Mouse (Mus musculus) neural tube, embryonic 12.5 days (tissue): ENCODE results near the gene Rab27a. TPM values are rescaled to one million over a fixed set of nuclear protein-coding genes. Genes with fewer than 3 reads are reported as not detected.
"Not testable (repeated sequence)": the region's sequence is repeated elsewhere in the genome, so short reads cannot be mapped to it uniquely, and the experiment has no call there.

Source experiments
- ATAC-seq: fragments of 200-750 bp; cut with Nextera tagmentation; 2 replicates; pipeline ENCODE4 v1.8.0; 2017; ENCODE audit warnings: low read depth, mild to moderate bottlenecking, moderate TSS enrichment, moderate library complexity; ENCODE audit not compliant: low FRiP score
- H3K27ac ChIP-seq: fragments of 300-500 bp; sonication (generic); 2 replicates; pipeline ENCODE4 v1.5.1; 2016
- H3K27me3 ChIP-seq: fragments of 300-500 bp; sonication (generic); replicated peaks from 2 replicates; pipeline ENCODE4 v1.6.1; 2016; ENCODE audit warnings: mild to moderate bottlenecking
- H3K36me3 ChIP-seq: fragments of 300-500 bp; sonication (generic); 2 replicates; pipeline ENCODE4 v1.6.1; 2016; ENCODE audit warnings: mild to moderate bottlenecking
- H3K4me1 ChIP-seq: fragments of 300-500 bp; sonication (generic); 2 replicates; pipeline ENCODE4 v1.6.1; 2016
- H3K4me2 ChIP-seq: fragments of 300-500 bp; sonication (generic); replicated peaks from 2 replicates; pipeline ENCODE4 v1.6.1; 2016; ENCODE audit warnings: mild to moderate bottlenecking
- H3K4me3 ChIP-seq: fragments of 300-500 bp; sonication (generic); 2 replicates; pipeline ENCODE4 v1.5.1; 2016
- H3K9ac ChIP-seq: fragments of 300-500 bp; sonication (generic); 2 replicates; pipeline ENCODE4 v1.6.1; 2016; ENCODE audit warnings: mild to moderate bottlenecking
- H3K9me3 ChIP-seq: fragments of 300-500 bp; sonication (generic); 2 replicates; pipeline ENCODE4 v1.6.1; 2016; ENCODE audit warnings: mild to moderate bottlenecking
- WGBS: fragments of 180-500 bp; shearing (Covaris S2); methylation state at CpG from one replicate; pipeline ENCODE4 v1.1.7; 2016; 5-methylcytosine and 5-hydroxymethylcytosine counted together
- polyA plus RNA-seq: library from polyadenylated mRNA; unstranded; fragments of >200 nt; fragmentation: Nextera tagmentation; extraction: Ambion mirVana; gene quantifications from 2 replicates; pipeline ENCODE4 v1.2.1, GENCODE M21; 2016

Gene Rab27a
- polyA plus RNA-seq, 1 experiment from 2014 or later = 1.2 TPM

DNA sequence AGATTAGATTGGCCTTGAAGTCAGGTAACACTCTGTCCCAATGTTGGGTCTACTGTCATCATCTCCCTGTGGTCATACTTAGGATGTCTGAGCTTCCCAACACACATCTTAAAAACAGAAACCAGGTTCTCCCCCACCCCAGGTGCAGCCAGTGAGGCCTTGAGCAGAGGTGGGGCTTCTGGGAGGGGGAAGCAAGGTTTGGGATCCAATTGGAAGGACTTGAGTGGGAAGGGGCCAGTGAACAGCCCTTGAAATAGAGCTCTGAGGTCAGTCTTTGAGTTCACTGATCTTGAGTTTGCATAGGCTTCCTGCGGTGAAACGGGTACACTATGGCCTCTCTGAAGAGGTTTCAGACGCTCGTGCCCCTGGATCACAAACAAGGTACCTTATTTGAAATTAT lies 57.5 kb downstream of the Rab27a start, which contains the start of gene Gm20509:
Gm20509 (plus strand) TSS at position 290 of the 400 bp plus-strand sequence.
- 89% methylated on average over 4 of the region's 4 CpGs for WGBS
- no peak for ATAC-seq
- Histone ChIP-seq H3K36me3 (no peaks in the 10 kb centered on the region), H3K9ac (peak within 1 kb of the TSS; percentile 66), H3K9me3 (no peaks in the 10 kb centered on the region), H3K27ac (no peak within 1 kb of the TSS), H3K27me3 (peaks cover 36% of the 10 kb centered on the region), H3K4me2 (peak within 1 kb of the TSS; percentile 90), H3K4me3 (peak within 1 kb of the TSS; percentile 46), H3K4me1 (peaks cover 11% of the 10 kb centered on the region; the same call in 1 of the 2 replicates)

DNA sequence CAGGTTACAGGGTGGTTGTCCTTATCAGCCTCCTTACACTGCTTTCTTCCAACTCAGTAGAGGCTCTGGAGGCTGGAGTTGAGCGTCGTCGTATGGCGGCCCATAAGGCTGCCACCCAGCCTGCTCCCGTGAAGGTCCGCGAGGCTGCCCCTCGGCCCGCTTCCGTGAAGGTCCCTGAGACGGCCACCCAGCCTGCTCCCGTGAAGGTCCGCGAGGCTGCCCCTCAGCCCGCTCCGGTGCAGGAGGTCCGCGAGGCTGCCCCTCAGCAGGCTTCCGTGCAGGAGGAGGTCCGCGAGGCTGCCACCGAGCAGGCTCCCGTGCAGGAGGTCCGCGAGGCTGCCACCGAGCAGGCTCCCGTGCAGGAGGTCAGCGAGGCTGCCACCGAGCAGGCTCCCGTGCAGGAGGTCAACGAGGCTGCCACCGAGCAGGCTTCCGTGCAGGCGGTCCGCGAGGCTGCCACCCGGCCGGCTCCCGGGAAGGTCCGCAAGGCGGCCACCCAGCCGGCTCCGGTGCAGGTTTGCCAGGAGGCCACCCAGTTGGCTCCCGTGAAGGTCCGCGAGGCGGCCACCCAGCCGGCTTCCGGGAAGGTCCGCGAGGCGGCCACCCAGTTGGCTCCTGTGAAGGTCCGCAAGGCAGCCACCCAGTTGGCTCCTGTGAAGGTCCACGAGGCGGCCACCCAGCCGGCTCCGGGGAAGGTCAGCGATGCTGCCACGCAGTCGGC lies 58.7 kb downstream of the Rab27a start:
- Histone ChIP-seq H3K4me3 (peak overlapping the region; percentile 46), H3K27ac (no peak overlapping the region), H3K9ac (peak overlapping the region; percentile 66), H3K36me3 (no peaks in the 10 kb centered on the region), H3K4me2 (peak overlapping the region; percentile 90), H3K9me3 (no peaks in the 10 kb centered on the region), H3K27me3 (peaks cover 36% of the 10 kb centered on the region), H3K4me1 (peaks cover 11% of the 10 kb centered on the region; the same call in 1 of the 2 replicates)
- WGBS = 7% methylated on average over 60 of the region's 60 CpGs
- ATAC-seq = peak; percentile 56

DNA sequence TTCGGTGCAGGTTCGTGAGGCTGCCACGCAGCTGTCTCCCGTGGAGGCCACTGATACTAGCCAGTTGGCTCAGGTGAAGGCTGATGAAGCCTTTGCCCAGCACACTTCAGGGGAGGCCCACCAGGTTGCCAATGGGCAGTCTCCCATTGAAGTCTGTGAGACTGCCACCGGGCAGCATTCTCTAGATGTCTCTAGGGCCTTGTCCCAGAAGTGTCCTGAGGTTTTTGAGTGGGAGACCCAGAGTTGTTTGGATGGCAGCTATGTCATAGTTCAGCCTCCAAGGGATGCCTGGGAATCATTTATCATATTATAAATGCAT lies 59.2 kb downstream of the Rab27a start:
- ATAC-seq = 0 out of 2 replicates have a peak, but pooled peaks have one; percentile 21

DNA sequence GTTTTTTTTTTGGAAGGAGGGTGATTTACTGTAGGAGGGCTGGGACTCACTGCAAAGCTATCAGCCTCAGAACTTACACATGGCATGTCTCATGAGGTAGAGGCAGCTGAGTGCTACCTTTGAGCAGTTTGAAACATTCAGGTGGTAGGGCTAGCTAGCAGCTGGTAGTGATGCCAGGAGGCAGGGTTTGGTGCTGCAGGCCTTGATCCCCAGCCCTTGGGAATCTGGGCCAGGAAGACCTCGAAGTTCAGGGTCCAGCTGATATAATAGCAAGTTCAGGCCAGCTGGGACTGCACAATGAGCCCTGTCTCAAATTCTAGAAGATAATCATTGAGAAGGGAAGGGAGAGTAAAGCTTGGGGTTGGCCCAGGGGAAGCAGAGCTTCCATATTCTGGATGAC lies 60.5 kb downstream of the Rab27a start:
- no peak overlapping the region for H3K27ac ChIP-seq
- H3K36me3 ChIP-seq = no peaks in the 10 kb centered on the region
- no peaks in the 10 kb centered on the region for H3K9me3 ChIP-seq
- H3K9ac ChIP-seq = no peak overlapping the region
- no peak for ATAC-seq
- no peak overlapping the region for H3K4me3 ChIP-seq
- H3K4me1 ChIP-seq = peaks cover 11% of the 10 kb centered on the region; the same call in 1 of the 2 replicates
- WGBS = 74% methylated on average over 1 of the region's 1 CpGs
- peaks cover 36% of the 10 kb centered on the region for H3K27me3 ChIP-seq
- no peak overlapping the region for H3K4me2 ChIP-seq

More for the DNA sequence above, 59.2 kb downstream of the Rab27a start:
- peaks cover 36% of the 10 kb centered on the region for H3K27me3 ChIP-seq
- H3K27ac ChIP-seq = no peak overlapping the region
- H3K4me1 ChIP-seq = peaks cover 11% of the 10 kb centered on the region; the same call in 1 of the 2 replicates
- H3K36me3 ChIP-seq = no peaks in the 10 kb centered on the region
- peak overlapping the region; percentile 90 for H3K4me2 ChIP-seq
- peak overlapping the region; percentile 46 for H3K4me3 ChIP-seq
- 49% methylated on average over 5 of the region's 5 CpGs for WGBS
- H3K9ac ChIP-seq = peak overlapping the region; percentile 66
- no peaks in the 10 kb centered on the region for H3K9me3 ChIP-seq

DNA sequence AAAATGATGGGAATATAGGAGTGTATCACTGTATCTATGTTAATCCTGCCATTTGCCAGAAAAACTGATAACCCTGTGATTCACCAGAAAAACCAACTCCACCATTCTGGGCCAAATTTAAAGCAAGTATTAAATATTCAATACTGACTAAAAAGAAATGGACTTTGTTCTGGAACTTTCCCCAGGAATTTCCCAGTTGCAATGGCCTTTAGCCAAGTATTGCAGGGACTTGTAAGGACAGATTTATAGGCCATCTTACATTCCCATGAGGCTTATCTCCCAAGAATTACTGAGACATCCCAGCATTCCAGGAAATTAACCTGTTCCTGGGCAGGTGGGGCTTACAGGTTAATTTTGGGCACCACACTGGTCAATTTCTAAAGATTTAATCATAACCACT lies 61.1 kb downstream of the Rab27a start:
- Histone ChIP-seq H3K9me3 (no peaks in the 10 kb centered on the region), H3K4me2 (no peak overlapping the region), H3K36me3 (no peaks in the 10 kb centered on the region), H3K9ac (no peak overlapping the region), H3K27ac (no peak overlapping the region), H3K27me3 (peaks cover 36% of the 10 kb centered on the region), H3K4me1 (peaks cover 11% of the 10 kb centered on the region; the same call in 1 of the 2 replicates), H3K4me3 (no peak overlapping the region)
- no peak for ATAC-seq

DNA sequence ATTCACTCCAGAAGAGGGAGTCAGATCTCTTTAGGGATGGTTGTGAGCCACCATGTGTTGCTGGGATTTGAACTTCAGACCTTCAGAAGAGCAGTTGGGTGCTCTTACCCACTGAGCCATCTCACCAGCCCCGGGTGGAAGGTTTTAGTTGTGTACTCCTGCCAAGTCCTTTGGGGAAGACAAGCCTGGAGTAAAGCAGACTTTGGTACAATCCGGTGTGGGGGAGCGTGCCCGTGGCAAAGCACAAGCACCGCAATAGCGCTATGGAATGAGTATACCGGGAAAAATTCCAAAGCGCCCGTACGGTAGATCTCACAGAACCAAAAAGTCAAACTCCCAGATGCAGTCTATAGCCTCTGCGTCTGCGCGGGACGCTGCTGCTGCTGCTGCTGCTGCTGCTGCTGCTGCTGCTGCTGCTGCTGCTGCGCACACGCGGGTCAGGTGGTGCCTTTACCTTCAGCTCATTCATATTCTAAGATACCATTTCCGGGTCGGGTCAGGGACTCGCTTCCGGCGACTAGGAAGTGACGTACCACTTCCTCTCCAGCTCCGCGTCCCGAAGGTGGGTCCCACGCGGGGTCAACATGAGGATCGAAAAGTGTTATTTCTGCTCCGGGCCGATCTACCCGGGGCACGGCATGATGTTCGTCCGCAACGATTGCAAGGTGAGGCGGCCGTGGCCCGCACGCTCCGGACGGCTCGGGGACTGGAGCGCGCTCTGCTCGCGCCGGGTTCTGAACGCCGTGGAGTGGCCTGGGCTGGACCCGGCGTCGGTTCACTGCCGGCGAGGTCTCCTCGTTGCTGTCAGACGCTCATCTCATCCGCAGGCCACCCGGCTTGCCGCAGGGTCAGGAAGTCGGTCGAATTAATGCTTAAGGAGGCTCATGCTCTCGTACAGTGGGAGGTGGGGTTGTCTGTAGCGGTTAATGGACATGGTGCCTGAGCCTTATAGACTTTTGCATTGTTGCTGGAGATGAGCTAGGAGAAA lies 68.6 kb downstream of the Rab27a start, which contains the start of gene Rsl24d1:
Rsl24d1 (plus strand) TSS at position 508 of the 988 bp plus-strand sequence.
- under 1% methylated on average over 64 of the region's 64 CpGs for WGBS

DNA sequence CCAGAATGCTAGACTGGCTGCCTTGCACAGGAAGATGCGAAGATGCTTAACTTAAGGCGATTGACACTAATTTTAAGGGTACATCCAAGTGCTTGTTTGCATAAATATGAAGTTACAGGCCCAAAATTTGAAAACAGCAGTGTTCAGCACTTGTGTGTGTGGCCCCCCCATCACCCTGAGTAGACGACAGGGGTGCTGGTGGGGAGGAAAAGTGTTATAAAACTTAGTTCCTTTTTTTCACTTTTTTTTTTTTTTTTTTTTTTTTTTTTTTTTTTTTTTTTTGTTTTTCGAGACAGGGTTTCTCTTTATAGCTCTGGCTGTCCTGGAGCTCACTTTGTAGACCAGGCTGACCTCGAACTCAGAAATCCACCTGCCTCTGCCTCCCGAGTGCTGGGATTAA lies 72.0 kb downstream of the Rab27a start:
- H3K27ac ChIP-seq, ATAC-seq, H3K27me3 ChIP-seq, H3K4me1 ChIP-seq, H3K9me3 ChIP-seq, H3K4me3 ChIP-seq, H3K9ac ChIP-seq, H3K4me2 ChIP-seq: not testable (repeated sequence)
- 89% methylated on average over 6 of the region's 6 CpGs for WGBS
- peaks cover 48% of the 10 kb centered on the region for H3K36me3 ChIP-seq

More for the DNA sequence above, 68.6 kb downstream of the Rab27a start, which contains the start of gene Rsl24d1:
- Histone ChIP-seq H3K4me3 (peak within 1 kb of the TSS; percentile 92), H3K4me2 (peak within 1 kb of the TSS; percentile 85), H3K27ac (no peak within 1 kb of the TSS), H3K4me1 (peaks cover 9% of the 10 kb centered on the region), H3K36me3 (peaks cover 24% of the 10 kb centered on the region), H3K27me3 (no peaks in the 10 kb centered on the region), H3K9me3 (no peaks in the 10 kb centered on the region), H3K9ac (peak within 1 kb of the TSS; percentile 78)
- peak; percentile 97 for ATAC-seq

DNA sequence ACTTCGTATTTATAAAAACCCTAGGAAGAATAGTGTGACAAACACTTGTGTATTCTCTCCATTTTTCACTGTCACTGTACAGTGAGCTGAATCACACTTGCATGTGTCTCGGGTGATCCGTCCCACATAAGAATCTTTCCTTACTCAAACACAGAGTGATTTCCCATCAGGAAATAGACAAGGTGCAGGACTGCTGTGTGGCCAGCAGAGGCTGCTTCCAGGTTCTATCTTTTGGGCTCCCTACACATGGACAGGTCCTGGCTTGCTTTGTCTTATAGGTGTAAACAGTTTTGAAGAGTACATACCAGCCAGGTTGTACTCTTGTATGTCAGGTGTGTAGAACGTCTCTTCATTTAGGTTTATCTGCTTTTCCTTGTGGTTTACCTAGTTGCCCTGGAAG lies 73.4 kb downstream of the Rab27a start:
- H3K4me3 ChIP-seq = no peak overlapping the region
- 91% methylated on average over 4 of the region's 4 CpGs for WGBS
- ATAC-seq = no peak
- H3K27ac ChIP-seq = no peak overlapping the region
- H3K27me3 ChIP-seq = no peaks in the 10 kb centered on the region
- peaks cover 52% of the 10 kb centered on the region for H3K36me3 ChIP-seq
- H3K9me3 ChIP-seq = no peaks in the 10 kb centered on the region
- peaks cover 9% of the 10 kb centered on the region for H3K4me1 ChIP-seq
- no peak overlapping the region for H3K9ac ChIP-seq
- no peak overlapping the region for H3K4me2 ChIP-seq

DNA sequence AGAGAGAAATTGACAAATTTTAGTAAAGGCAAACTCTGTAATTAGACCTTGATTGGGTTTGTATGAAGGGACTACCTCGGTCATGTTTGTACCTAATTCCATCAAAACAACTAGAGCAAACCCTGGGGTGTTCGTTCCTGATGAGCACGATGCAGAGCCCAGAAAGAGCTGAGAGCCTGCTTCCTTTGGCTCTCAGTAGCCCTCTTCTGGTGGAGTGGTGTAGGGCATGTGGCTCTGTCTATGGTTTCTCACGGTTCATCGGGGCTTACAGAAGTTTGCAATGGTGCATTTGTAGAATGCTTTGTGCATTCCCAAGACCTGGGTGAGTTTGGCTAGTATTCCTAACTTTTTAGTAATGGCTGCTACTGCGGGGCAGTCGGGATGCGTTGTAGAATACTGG lies 77.1 kb downstream of the Rab27a start:
- Histone ChIP-seq H3K4me2 (no peak overlapping the region), H3K4me3 (no peak overlapping the region), H3K36me3 (peaks cover 74% of the 10 kb centered on the region), H3K9ac (no peak overlapping the region), H3K27ac (no peak overlapping the region), H3K27me3 (no peaks in the 10 kb centered on the region), H3K4me1 (no peaks in the 10 kb centered on the region), H3K9me3 (no peaks in the 10 kb centered on the region)
- no peak for ATAC-seq
- WGBS = 83% methylated on average over 8 of the region's 8 CpGs

DNA sequence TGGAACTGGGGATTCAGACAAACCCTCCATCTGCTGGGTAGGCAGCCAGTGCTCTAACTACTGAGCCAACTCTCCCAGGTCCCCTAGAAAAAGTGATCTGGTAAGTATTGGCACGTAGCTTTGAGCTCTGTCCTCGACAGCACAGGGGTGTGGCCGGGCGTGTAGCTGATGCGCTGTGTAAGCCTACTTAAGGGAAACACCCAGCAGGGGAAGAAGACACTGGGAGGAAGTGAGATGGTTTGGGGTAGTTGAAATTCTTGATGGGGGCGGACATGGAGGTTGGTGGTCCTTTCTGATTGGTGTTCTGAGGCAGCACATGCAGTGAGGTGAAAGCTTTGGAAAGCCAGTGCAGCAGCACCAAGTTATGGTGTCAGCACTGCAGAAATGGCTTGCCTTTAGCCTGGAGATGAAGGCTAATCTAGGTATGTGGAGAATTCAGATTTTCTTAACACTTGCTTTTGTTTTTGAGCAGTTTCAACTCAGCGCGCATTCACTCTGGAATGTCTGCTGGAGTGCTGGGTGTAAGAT lies 80.5 kb downstream of the Rab27a start:
- Histone ChIP-seq H3K9me3 (no peaks in the 10 kb centered on the region), H3K27ac (no peak overlapping the region), H3K36me3 (peaks cover 81% of the 10 kb centered on the region), H3K4me3 (no peak overlapping the region), H3K4me1 (no peaks in the 10 kb centered on the region), H3K9ac (no peak overlapping the region), H3K4me2 (no peak overlapping the region), H3K27me3 (no peaks in the 10 kb centered on the region)
- 91% methylated on average over 8 of the region's 8 CpGs for WGBS
- ATAC-seq = no peak

DNA sequence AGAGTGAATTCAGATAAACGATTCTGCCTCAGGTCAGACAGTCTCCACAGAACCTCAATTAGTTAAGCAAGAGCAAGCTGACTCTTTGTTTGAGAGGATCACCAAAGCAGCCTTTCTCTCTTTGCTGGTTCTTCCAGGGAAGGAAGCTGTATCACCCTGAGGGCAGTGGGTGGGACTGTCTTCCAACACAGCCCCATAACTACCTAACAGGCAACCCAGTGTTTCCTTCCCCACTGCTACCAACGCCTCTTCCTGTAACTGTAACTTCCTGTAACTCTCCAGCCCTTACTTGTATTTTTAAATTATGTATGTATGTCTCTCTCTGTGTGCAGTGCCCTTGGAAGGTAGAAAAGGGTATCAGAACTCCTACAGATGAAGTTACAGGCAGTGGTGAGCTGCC lies 82.8 kb downstream of the Rab27a start:
- H3K36me3 ChIP-seq = peaks cover 61% of the 10 kb centered on the region
- H3K4me2 ChIP-seq = no peak overlapping the region
- no peak overlapping the region for H3K4me3 ChIP-seq
- no peaks in the 10 kb centered on the region for H3K4me1 ChIP-seq
- no peak overlapping the region for H3K27ac ChIP-seq
- 83% methylated on average over 2 of the region's 2 CpGs for WGBS
- no peak overlapping the region for H3K9ac ChIP-seq
- H3K9me3 ChIP-seq = no peaks in the 10 kb centered on the region
- no peak for ATAC-seq
- H3K27me3 ChIP-seq = no peaks in the 10 kb centered on the region

DNA sequence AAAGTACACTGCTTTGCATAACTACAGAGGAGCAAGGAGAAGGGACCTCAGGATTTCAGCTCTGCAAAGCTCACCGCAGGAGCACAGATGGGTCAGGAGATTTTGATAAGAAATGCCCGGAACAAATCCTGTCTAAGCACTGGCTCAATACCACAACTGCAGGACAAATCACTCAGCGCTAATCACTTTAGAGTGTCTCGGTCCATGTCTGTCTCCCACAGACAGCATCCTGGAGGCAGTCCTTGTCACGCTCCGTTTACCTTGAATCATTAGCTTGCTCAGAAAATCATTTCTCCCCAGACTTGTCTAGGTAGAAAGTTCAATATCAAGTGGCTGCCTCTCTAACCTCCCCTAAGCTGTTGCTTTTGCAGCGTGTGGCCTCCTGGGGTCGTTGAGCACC lies 85.2 kb downstream of the Rab27a start:
- ATAC-seq = no peak
- Histone ChIP-seq H3K4me3 (no peak overlapping the region), H3K4me1 (no peaks in the 10 kb centered on the region), H3K27ac (no peak overlapping the region), H3K9me3 (no peaks in the 10 kb centered on the region), H3K4me2 (no peak overlapping the region), H3K27me3 (no peaks in the 10 kb centered on the region), H3K9ac (no peak overlapping the region), H3K36me3 (peaks cover 46% of the 10 kb centered on the region)
- 79% methylated on average over 8 of the region's 8 CpGs for WGBS
